Mouse (Mus musculus) bone marrow macrophage, adult 2 months (primary cell): ENCODE results near the gene Acot4.

Experiments used
- CTCF ChIP-seq: IDR thresholded peaks from 2 replicates; pipeline ENCODE4 v1.5.1; 2012; ENCODE audit warnings: low read depth, mild to moderate bottlenecking, low read length, moderate library complexity
- POLR2A ChIP-seq: IDR thresholded peaks from 2 replicates; pipeline ENCODE4 v1.6.1; 2012; ENCODE audit warnings: mild to moderate bottlenecking, low read depth, low read length, borderline replicate concordance

- no peak for TF ChIP-seq POLR2A
- no peak for TF ChIP-seq CTCF
Measured at GRCm38 (mm10) chr12:84052609-84053008, 14.4 kb downstream of the Acot4 start.
